Mouse (Mus musculus) heart, embryonic 14.5 days (tissue): ENCODE results near the gene Lrrc74b. TPM values are rescaled to one million over a fixed set of nuclear protein-coding genes. Genes with fewer than 3 reads are reported as not detected.

Source experiments
- ATAC-seq: fragments of 200-750 bp; cut with Nextera tagmentation; 2 replicates; pipeline ENCODE4 v1.8.0; 2017; ENCODE audit warnings: low read depth, moderate TSS enrichment; ENCODE audit not compliant: insufficient number of reproducible peaks, insufficient read depth, low FRiP score
- H3K27ac ChIP-seq, 2 experiments: fragments of 200-500 bp in 1 of 2; fragments of 300-500 bp in 1 of 2; sonication (generic) in 1 of 2; replicated peaks in 1 of 2; 2 replicates each; pipeline ENCODE4 v1.5.1; 2012 to 2014; ENCODE audit warnings: low read depth in 2 of 2, low read length in 2 of 2, control low read depth in 1 of 2, mild to moderate bottlenecking in 1 of 2, mixed read lengths in 1 of 2; ENCODE audit not compliant: control insufficient read depth in 1 of 2, insufficient read depth in 1 of 2
- H3K27me3 ChIP-seq: fragments of 300-500 bp; sonication (generic); 2 replicates; pipeline ENCODE4 v1.6.1; 2014; ENCODE audit warnings: mild to moderate bottlenecking, low read length, control low read depth; ENCODE audit not compliant: control insufficient read depth, insufficient read depth
- H3K36me3 ChIP-seq: fragments of 300-500 bp; sonication (generic); 2 replicates; pipeline ENCODE4 v1.6.1; 2014; ENCODE audit warnings: mild to moderate bottlenecking, control low read depth, low read length, mixed read lengths; ENCODE audit not compliant: control insufficient read depth, insufficient read depth
- H3K4me1 ChIP-seq, 2 experiments: fragments of 200-500 bp in 1 of 2; fragments of 300-500 bp in 1 of 2; sonication (generic) in 1 of 2; 2 replicates each; pipeline ENCODE4 v1.6.1; 2012 to 2014; ENCODE audit warnings: low read length in 2 of 2, control low read depth in 1 of 2, mixed read lengths in 1 of 2; ENCODE audit not compliant: control insufficient read depth in 2 of 2, insufficient read depth in 2 of 2
- H3K4me2 ChIP-seq: fragments of 300-500 bp; sonication (generic); 2 replicates; pipeline ENCODE4 v1.6.1; 2014; ENCODE audit warnings: mild to moderate bottlenecking, low read length
- H3K4me3 ChIP-seq, 2 experiments: fragments of 200-500 bp in 1 of 2; fragments of 300-500 bp in 1 of 2; sonication (generic) in 1 of 2; 2 replicates each; pipeline ENCODE4 v1.5.1; 2012 to 2014; ENCODE audit warnings: low read length in 2 of 2, mild to moderate bottlenecking in 2 of 2, control low read depth in 1 of 2, low read depth in 1 of 2, moderate library complexity in 1 of 2; ENCODE audit not compliant: control insufficient read depth in 1 of 2, insufficient read depth in 1 of 2
- H3K9ac ChIP-seq: fragments of 300-500 bp; sonication (generic); 2 replicates; pipeline ENCODE4 v1.6.1; 2014; ENCODE audit warnings: mild to moderate bottlenecking, low read length
- H3K9me3 ChIP-seq: fragments of 300-500 bp; sonication (generic); 2 replicates; pipeline ENCODE4 v1.6.1; 2016; ENCODE audit warnings: low read length, control low read depth; ENCODE audit not compliant: control insufficient read depth
- WGBS: fragments of 180-500 bp; shearing (Covaris S2); extraction: QIAGEN DNeasy Blood & Tissue Kit; methylation state at CpG from one replicate; pipeline ENCODE4 v1.1.7; 2014; 5-methylcytosine and 5-hydroxymethylcytosine counted together
- polyA plus RNA-seq: library from polyadenylated mRNA; unstranded; fragments of >200 nt; fragmentation: Nextera tagmentation; extraction: Ambion mirVana; gene quantifications from 2 replicates; pipeline ENCODE4 v1.2.1, GENCODE M21; 2014

The Lrrc74b gene
- polyA plus RNA-seq, 1 experiment from 2014 or later, result 0.22 TPM

DNA sequence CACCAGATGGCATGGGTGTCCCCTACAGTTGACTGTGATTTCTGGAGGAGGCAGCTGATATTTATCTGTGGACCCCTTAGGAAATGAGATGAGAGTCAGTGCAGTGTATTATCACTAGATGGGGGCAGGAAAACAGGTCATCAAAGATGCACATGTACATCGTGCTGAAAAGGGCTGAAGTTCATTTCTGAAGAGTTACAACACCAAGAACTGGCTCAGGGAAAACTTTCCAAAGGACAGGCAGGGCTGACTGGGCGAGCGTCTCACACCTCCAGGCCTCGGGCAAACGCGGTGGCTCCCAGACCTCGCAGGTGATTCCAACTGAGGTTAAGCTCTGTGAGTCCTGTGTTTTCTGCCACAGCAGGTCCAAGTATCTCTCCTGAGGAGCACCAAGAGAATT lies 8.2 kb downstream of the Lrrc74b start:
- 57% methylated on average over 7 of the region's 7 CpGs for WGBS
- no peaks in the 10 kb centered on the region for H3K27me3 ChIP-seq
- ATAC-seq, result no peak

DNA sequence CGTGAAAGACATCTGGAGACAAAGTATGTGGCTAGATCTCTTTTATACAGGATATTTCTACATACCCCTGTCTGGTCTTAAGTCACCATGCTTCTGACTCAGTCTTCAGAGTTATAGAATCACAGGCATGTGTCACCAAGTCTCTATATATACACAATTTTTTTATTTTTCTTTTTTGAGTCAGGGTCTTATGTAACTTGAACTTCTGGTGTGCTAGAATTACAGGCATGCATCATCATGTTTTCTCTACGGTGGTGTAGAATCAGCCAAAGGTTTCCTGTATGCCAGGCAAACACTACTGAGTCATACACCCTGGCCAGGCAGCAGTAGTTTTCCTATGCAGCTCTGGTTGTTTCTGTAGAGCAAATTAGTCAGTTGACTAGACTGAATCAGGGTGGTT lies 18.4 kb downstream of the Lrrc74b start:
- ATAC-seq, result no peak
- Histone ChIP-seq H3K36me3 (no peaks in the 10 kb centered on the region), H3K9ac (no peak overlapping the region), H3K27ac (no peak overlapping the region), H3K9me3 (no peaks in the 10 kb centered on the region), H3K4me3 (no peak overlapping the region), H3K4me1 (no peaks in the 10 kb centered on the region), H3K4me2 (no peak overlapping the region), H3K27me3 (peaks cover 8% of the 10 kb centered on the region; the same call in 1 of the 2 replicates)
- WGBS, result 66% methylated on average over 2 of the region's 2 CpGs

More for the DNA sequence above, 8.2 kb downstream of the Lrrc74b start:
- Histone ChIP-seq H3K4me2 (no peak overlapping the region), H3K27ac (no peak overlapping the region), H3K4me3 (no peak overlapping the region), H3K9ac (no peak overlapping the region), H3K4me1 (peaks cover 13 to 20% of the 10 kb centered on the region in 2 experiments), H3K9me3 (no peaks in the 10 kb centered on the region), H3K36me3 (no peaks in the 10 kb centered on the region)

DNA sequence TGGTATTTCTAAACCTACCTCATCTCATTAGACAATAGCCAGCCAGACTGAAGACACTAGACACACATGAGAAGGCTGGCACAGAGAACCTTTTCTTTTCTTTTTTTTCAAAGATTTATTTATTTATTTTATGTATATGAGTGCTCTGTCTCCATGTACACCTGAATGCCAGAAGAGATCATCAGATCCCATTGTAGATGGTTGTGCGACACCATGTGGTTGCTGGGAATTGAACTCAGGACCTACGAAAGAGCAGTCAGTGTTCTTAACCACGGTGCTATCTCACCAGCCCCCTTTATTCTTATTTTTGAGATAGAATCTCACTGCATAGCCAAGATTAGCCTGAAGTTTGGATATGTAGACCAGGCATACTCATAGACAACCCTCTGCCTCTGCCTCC lies 24.5 kb downstream of the Lrrc74b start:
- no peaks in the 10 kb centered on the region for H3K36me3 ChIP-seq
- no peak overlapping the region for H3K4me3 ChIP-seq
- H3K9me3 ChIP-seq, result no peaks in the 10 kb centered on the region
- no peak for ATAC-seq
- no peak overlapping the region for H3K4me2 ChIP-seq
- WGBS, result 90% methylated on average over 3 of the region's 3 CpGs
- H3K4me1 ChIP-seq, result peaks cover 0 to under 1% of the 10 kb centered on the region in 2 experiments; a peak in 3 of 4 replicates
- H3K27me3 ChIP-seq, result peaks cover 8% of the 10 kb centered on the region; the same call in 1 of the 2 replicates
- H3K27ac ChIP-seq, result no peak overlapping the region
- no peak overlapping the region for H3K9ac ChIP-seq

DNA sequence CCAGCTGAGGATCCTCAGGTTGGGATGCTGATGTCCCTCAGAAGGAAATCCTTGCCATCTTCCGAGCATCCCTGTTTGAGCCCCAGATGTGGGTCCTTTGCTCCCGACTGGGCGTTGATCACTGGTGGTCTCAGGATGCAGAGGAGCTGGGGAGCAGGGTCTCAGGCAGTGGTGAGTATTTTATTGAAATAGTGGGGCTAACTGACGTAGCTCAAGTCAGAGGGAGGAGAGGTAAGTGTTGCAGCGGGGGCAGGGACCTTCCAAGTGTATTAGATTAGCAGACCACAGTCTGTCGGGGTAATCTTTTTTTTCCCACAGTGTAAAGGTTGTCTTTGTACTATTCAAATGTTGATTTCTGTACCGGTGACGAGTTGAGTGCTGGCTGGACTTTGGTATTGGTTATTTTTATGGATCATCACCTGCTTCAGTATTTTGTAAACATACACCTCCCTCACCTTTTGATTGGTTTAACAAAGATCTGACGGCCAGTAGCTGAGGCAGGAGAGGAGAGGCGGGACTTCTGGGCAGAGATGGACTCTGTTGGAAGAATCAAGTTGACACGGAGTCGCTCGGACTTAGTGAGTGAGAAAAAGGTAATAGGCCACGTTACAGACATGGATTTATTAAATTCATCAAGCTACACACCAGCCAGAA lies 28.2 kb downstream of the Lrrc74b start:
- WGBS, result 57% methylated on average over 14 of the region's 14 CpGs
- peaks cover 14% of the 10 kb centered on the region for H3K36me3 ChIP-seq
- no peak overlapping the region for H3K27ac ChIP-seq
- H3K4me1 ChIP-seq, result peaks cover 5 to 10% of the 10 kb centered on the region in 2 experiments
- H3K9me3 ChIP-seq, result no peaks in the 10 kb centered on the region
- ATAC-seq, result no peak
- no peak overlapping the region for H3K9ac ChIP-seq
- no peaks in the 10 kb centered on the region for H3K27me3 ChIP-seq
- H3K4me3 ChIP-seq, result no peak overlapping the region
- H3K4me2 ChIP-seq, result no peak overlapping the region

DNA sequence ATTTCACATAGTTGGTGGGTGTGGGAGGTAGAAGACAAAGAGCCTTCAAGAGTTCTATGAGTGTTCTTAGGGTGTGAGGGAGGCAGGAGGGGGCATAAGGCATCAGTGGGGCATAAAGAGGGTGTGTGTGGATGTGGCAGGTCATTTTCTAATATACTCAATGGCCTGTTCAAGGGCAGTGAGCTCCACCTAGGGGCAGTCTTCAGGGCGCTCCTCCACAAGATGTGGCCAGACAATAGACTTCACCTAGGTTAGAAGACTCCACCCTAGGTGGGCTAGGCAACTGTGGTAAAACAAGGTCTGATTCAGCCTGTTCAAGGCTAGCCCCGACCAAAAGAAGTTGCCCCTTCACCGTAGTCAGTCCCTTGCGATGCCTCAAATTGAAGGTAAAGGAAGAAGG lies 28.8 kb downstream of the Lrrc74b start:
- Histone ChIP-seq H3K4me3 (no peak overlapping the region; a peak in 1 of 4 replicates), H3K9me3 (no peaks in the 10 kb centered on the region), H3K27me3 (no peaks in the 10 kb centered on the region), H3K4me1 (peaks cover 5 to 10% of the 10 kb centered on the region in 2 experiments), H3K4me2 (no peak overlapping the region), H3K36me3 (peaks cover 19% of the 10 kb centered on the region), H3K9ac (no peak overlapping the region), H3K27ac (no peak overlapping the region)
- no peak for ATAC-seq
- 49% methylated on average over 4 of the region's 4 CpGs for WGBS

DNA sequence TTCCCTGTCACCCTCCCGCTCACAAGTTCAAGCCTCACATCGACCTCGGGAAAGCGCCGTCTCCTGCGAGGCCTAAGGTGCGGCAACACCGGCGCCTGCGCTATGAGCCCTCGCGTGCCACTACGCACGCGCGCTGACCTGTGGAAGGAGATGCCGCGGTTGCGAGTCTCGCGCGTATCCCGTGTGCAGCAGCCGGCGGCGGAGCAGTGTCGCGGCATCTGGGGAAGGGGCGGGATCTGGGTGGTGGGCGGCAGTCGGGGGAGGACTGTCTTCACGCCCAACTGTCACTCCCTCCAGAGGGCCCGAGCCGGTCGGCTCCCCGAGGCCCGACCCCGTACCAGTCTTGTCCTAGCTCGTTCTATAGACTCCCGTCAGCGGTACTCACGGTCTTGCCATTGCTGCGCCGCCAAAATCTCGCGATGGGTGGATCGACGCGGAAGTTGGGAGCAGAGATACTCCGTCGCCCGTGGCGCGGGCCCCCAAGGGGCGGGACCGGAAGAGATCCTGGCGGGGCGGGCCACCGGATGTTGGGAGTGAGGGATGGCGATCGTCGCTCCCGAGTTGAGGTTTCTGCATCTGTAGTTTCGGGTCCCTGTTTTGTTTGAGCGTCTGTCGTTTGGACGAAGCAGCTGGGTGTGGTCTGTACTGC lies 30.3 kb downstream of the Lrrc74b start, which contains the start of gene Thap7:
Thap7 (minus strand) TSS at position 497 of the 649 bp plus-strand sequence.
- 2% methylated on average over 65 of the region's 67 CpGs for whole genome bisulfite sequencing
- Histone ChIP-seq H3K4me3 (peak within 1 kb of the TSS; percentile 55 to 77), H3K27me3 (no peaks in the 10 kb centered on the region), H3K9me3 (no peaks in the 10 kb centered on the region), H3K4me1 (peaks cover 5 to 10% of the 10 kb centered on the region in 2 experiments), H3K4me2 (peak within 1 kb of the TSS; percentile 94), H3K36me3 (peaks cover 34% of the 10 kb centered on the region), H3K9ac (peak within 1 kb of the TSS; percentile 90), H3K27ac (peak within 1 kb of the TSS; percentile 84 to 89)
- ATAC-seq, result peak; percentile 95

DNA sequence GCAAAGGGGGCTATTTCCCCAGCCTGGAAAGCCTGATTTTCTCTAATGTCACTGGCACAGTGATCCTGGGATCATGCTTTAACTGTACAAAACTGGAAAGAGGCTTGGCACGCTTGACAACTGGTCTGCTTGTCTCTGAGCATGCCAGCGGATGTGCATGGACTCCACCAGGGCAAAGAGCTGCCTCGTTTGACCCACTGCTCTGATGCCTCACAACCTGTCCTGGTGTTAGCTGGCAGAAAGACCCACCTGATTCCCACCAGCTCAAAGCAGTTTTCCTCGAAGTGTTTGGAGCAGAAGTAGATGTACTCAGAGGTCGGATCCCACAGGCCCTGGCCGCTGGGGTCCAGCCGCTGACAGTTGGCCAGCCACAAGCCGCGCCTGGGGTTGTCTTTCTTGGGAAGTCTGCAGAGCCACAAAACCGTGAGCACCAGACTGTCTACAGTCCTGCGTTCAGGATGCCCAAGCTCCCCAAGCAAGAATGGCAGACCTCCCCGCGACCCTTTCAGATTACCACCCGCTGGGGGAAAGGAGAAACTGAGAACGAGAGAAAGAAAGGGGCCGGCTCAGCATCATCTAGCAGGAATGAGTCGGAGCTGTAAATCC lies 31.0 kb downstream of the Lrrc74b start:
- H3K27ac ChIP-seq, result peak overlapping the region; percentile 84 to 89
- H3K4me2 ChIP-seq, result peak overlapping the region; percentile 94
- ATAC-seq, result no peak
- peak overlapping the region; percentile 55 to 77 for H3K4me3 ChIP-seq
- WGBS, result 14% methylated on average over 17 of the region's 17 CpGs
- H3K9me3 ChIP-seq, result no peaks in the 10 kb centered on the region
- peaks cover 5 to 10% of the 10 kb centered on the region in 2 experiments for H3K4me1 ChIP-seq
- peaks cover 41% of the 10 kb centered on the region for H3K36me3 ChIP-seq
- no peaks in the 10 kb centered on the region for H3K27me3 ChIP-seq
- H3K9ac ChIP-seq, result peak overlapping the region; percentile 90
